Mouse (Mus musculus) layer of hippocampus, postnatal 36 days (tissue): ENCODE measurements at regions not wholly inside any gene's neighbourhood (a gene's known extent, or its start where the extent isn't known, plus 50 kb on each side); places are given as distances from the start of the nearest gene placed in this dataset.

ENCODE experiments used
- DNase-seq, 2 experiments: peaks; one replicate each; pipeline ENCODE4 v3.0.0; 2022

- DNase-seq = no peak
These were observed 252.7 kb upstream of the Dnajc24 start for GRCm38 (mm10) chr2:106256012-106256411.

GRCm38 (mm10) chr2:106234358-106234757, 231.0 kb upstream of the Dnajc24 start:
- DNase-seq = no peak

GRCm38 (mm10) chr2:106231136-106231535, 227.8 kb upstream of the Dnajc24 start:
- DNase-seq = no peak

DNA sequence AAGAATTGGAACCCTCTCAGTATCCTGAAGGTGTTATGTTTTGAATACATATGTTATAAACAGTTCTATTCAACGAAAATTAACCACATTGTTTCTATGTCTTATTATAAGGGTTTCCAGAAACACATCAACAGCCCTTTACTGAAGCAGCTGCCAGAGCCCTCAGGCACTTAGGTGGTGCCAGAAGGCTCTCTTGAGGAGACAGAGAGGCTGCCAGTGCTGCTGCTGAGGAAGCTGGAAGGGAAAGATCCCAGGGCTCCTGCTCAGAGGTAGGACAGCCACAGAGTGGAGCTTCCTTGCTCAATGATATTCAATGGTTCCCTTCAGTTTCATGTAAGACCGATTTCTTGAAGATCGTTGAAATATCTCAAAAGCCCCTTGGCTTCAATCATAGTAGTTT, 226.7 kb upstream of the Dnajc24 start:
- DNase-seq = no peak

GRCm38 (mm10) chr2:106228249-106228648, 224.9 kb upstream of the Dnajc24 start:
- no peak for DNase-seq

- peak; percentile 30 to 41 for DNase-seq
These were observed 212.8 kb upstream of the Dnajc24 start for GRCm38 (mm10) chr2:106216169-106216568.

DNA sequence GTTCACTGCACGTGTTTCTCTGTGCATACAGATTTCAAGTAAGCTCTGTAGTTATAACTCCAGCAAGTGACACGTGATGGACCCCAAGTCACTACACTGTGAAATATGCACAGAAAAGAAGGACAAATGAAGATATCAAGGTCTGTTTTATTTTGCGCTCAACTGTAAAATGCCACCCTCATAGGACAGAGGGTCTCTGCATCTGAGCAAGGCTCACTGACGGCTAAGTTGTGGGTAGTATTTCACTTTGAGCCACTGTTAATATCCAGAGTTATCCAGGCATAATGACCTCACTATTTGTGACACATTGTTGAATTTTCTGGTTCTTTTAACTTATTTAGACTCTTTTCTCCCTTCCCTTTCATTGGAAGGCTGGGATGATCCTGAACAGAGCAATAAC, 210.4 kb upstream of the Dnajc24 start:
- no peak for DNase-seq

GRCm38 (mm10) chr2:106210773-106211172, 207.4 kb upstream of the Dnajc24 start:
- no peak for DNase-seq

GRCm38 (mm10) chr2:106208767-106209250, 205.5 kb upstream of the Dnajc24 start:
- no peak for DNase-seq

GRCm38 (mm10) chr2:106200130-106200529, 196.8 kb upstream of the Dnajc24 start:
- DNase-seq = no peak

DNA sequence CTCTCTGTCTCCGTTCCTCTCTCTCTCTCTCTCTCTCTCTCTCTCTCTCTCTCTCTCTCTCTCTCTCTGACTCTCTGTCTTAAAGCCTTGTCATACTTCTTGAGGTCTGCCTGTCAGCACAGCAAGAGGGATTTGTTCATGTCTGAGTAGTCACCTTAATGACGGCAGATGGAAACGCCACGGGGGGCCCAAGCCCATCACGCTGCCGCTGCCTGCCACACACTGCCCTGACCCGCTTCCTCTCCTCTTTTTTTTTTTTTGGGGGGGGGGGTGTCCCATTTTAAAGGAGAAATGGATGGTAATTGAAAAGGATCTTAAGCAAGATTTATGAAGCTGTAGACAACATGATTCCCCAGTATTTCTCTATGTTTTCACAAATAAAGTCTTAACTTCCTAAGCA, 191.8 kb upstream of the Dnajc24 start:
- no peak for DNase-seq

DNA sequence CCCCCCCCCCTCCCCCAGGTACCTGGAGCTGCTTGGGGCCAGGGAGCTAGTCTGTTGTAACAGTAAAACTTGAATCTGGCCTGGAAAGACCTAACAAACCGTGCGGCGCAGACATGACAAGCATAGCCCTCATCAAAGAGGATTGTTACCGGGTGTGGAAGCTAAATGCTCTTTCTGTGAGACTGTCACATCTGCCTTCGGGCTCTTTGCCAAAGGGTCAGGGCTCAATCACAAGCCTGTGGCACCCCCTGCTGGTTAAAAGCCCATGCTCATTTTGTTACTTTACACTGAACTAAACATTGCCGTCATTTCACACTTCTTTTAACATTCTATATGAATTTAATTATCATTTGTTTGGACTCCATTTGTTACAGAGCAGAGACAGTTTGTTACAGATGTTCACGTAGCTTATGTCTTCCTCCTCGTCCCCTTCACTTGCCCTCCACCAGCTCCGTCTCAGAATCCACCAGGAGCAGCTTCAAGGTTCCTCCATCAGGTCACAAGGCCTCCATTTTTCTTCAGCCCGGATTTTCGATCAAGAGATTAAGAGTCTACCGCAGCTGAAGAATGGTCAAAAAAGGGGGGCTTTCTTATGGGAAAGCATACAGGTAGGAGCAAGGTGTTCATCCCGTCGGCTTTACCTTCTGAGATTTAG, 191.1 kb upstream of the Dnajc24 start:
- peak; percentile 71 to 78 for DNase-seq

DNA sequence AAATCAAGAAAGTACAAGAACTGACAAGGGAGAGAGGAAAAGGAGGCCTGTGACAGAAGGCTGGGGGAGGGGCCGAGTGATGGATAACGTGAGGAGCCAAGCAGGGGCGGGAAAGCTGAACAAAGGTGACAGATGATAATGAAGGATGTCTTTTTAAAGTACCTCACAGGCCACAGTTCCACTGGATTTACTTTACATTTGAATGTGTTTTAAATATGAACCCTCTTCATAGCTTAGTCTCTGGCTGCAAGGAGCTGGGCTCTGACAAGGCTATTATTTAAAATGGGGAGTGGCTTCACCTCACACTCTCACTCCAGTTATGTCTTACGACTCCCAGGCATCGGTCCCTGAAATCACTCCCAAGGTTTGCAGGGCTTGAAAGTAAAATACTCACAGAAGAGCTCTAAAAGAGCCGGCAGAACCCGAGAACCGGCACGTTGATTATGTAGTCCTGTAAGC, 190.6 kb upstream of the Dnajc24 start:
- DNase-seq = no peak

- no peak for DNase-seq
These were observed 187.4 kb upstream of the Dnajc24 start for GRCm38 (mm10) chr2:106190579-106191322.

GRCm38 (mm10) chr2:106183651-106184050, 180.3 kb upstream of the Dnajc24 start:
- DNase-seq = no peak

DNA sequence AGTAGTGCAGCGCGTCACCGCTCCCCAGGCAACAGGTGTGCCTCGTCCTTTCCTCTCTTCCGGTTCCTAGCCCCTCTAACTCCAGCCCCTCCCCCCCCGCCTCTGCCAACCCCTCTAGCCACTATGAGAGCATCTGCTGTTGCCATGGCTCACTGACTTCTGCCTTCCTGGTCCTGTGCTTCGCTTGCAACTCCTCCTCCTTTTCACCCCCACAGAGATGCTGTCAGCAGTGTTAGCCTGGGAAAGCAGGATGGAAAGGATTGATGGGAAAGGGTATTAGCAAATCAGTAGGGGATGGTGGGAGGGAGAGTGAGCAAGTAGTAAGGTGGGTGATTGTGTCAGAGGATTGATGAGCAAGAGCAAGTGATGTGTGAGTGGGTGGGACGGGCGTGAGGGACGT, 178.7 kb upstream of the Dnajc24 start:
- DNase-seq = no peak

DNA sequence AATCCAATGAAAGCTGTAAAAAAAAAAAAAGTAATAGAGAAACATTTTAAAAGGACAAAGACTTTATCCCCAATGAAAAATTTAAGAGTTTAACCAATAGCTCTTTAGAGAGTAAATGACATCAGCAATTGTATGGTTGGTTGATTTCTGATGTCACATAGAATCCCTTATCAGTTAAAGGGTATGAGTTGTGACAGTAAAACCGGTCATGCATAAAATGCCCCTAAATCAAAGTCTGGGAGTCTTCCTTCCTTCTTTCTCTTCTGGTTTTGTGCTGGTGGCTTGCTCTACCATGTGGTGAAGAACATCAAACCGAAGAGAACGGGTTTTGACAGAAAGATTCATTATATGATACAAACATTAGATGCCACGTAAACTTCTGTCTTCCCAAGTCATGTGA, 159.3 kb upstream of the Dnajc24 start:
- DNase-seq = no peak

DNA sequence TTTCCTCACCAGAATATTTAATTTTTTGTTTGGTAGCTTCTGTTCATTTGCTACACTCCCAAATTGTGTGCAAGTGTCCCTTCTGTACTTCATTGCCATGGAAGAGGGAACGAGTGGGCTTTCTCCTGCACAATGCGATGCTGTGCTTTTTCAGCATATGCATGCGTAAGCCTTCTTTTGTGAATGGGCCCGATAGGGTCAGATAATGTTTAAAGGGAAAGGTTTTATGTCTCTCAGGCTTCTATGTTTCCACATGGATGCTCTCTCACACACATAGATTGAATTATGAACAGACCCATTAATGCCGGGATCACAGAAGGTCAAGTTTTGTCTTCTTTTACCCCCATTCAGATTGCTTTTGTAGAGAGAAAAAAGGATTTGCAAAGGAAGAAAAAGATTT, 158.5 kb upstream of the Dnajc24 start:
- no peak for DNase-seq

DNA sequence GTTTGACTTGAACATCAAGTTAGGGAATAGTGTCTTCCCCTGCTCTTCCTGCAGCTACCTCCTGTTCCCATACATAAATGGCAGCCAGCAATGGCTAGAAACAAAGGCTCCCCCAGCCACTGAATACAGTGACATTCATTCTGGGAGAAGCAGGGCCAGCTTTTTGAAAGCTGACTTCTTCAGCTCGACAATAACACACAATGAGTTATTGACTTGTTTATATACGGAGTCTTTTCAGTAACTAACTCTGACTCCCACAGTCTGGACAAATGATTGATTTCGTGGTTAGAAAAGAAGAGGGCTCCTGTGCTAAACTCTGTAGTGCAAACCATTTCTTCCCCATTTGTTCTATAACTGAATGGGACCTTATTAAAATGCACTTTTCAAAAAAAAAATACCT, 146.4 kb upstream of the Dnajc24 start:
- no peak for DNase-seq

DNA sequence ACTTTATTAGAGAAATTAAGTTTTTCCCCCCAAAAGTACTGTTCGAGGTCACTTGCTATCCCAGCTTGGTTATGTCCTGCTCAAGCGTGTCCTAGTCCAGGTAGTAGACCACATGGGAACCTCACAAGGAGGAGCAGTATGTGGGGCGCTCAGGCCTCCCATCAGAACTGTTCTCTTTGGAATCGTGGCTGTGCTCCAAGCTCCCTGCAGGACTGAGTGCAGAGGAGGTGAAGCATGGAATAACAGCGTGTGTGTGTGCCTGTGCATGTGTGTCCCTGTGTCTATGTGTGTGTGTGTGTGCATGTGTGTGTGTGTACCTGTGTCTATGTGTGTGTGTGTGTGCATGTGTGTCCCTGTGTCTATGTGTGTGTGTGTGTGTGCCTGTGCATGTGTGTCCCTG, 137.6 kb upstream of the Dnajc24 start:
- DNase-seq = no peak

DNA sequence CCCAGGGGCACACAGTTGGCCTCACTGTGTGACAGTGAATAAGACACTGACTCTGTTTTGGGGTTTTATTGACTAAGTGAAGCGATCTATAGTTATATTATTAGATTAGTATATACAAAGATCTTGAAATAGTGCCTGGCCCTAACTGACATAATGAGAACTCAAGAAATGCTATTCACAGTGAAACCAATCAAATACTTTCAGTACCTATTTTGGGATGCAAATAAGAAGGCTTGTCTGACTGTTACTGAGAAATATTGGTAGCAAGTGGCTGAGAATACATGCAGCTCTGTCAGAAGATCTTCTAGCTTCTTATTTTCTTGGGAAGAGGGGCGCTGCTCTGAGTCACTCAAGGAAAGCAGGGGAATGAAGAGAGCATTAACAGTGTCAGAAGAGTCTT, 97.7 kb upstream of the Dnajc24 start:
- DNase-seq = no peak

- no peak for DNase-seq
These were observed 82.8 kb upstream of the Dnajc24 start for GRCm38 (mm10) chr2:106086121-106086520.

GRCm38 (mm10) chr2:106083801-106084800, 80.8 kb upstream of the Dnajc24 start:
- peak in 1 of 2 experiments; percentile 1 for DNase-seq
